24 mouse cellular contexts compared by ENCODE assay signal in genomic region chr15:43382405-43382804, GRCm38 (mm10).
DNase-seq lines count a peak whose midpoint lies in the region; ATAC-seq lines count a peak whose summit lies in the region.
"Had no signal": no experiment of that assay in that cellular context is flagged by ENCODE, and none has a peak within 500 bp of the region (broad histone marks: within the 10 kb centered on the region; RNA-seq: fewer than 3 reads in every experiment).

No protein-coding gene starts in this region.

- no peaks in the 10 kb centered on the region for H3K36me3 ChIP-seq in forebrain, embryonic 14.5 days (ENCODE audit: control insufficient read depth, insufficient read depth, low read length)
- H3K36me3 ChIP-seq in hindbrain, embryonic 13.5 days = no peaks in the 10 kb centered on the region
- H3K36me3 ChIP-seq: embryonic facial prominence, embryonic 13.5 days; embryonic facial prominence, embryonic 15.5 days; forebrain, embryonic 10.5 days; forebrain, embryonic 12.5 days; forebrain, embryonic 15.5 days had no signal

- no peaks in the 10 kb centered on the region for H3K9me3 ChIP-seq in forebrain, embryonic 14.5 days (replicated peaks; ENCODE audit: control insufficient read depth, low read length)
- H3K9me3 ChIP-seq in hindbrain, embryonic 13.5 days = no peaks in the 10 kb centered on the region
- H3K9me3 ChIP-seq: embryonic facial prominence, embryonic 13.5 days; embryonic facial prominence, embryonic 15.5 days; forebrain, embryonic 10.5 days; forebrain, embryonic 12.5 days; forebrain, embryonic 15.5 days had no signal

- no peaks in the 10 kb centered on the region for H3K27me3 ChIP-seq in forebrain, embryonic 14.5 days (replicated peaks; ENCODE audit: control insufficient read depth, insufficient read depth, low read length)
- no peaks in the 10 kb centered on the region for H3K27me3 ChIP-seq in hindbrain, embryonic 13.5 days
- H3K27me3 ChIP-seq: embryonic facial prominence, embryonic 13.5 days; embryonic facial prominence, embryonic 15.5 days; forebrain, embryonic 12.5 days; forebrain, embryonic 15.5 days had no signal

- WGBS in forebrain, embryonic 14.5 days = 95% methylated on average over 1 of the region's 1 CpGs
- 100% methylated on average over 1 of the region's 1 CpGs for WGBS in hindbrain, embryonic 13.5 days

- no peaks in the 10 kb centered on the region for H3K4me1 ChIP-seq in forebrain, embryonic 14.5 days (ENCODE audit: control insufficient read depth, insufficient read depth, low read length)
- no peaks in the 10 kb centered on the region for H3K4me1 ChIP-seq in hindbrain, embryonic 13.5 days (replicated peaks)
- H3K4me1 ChIP-seq: embryonic facial prominence, embryonic 13.5 days; embryonic facial prominence, embryonic 15.5 days; forebrain, embryonic 10.5 days; forebrain, embryonic 12.5 days; forebrain, embryonic 15.5 days had no signal

- H3K4me2 ChIP-seq in forebrain, embryonic 14.5 days (ENCODE audit: low read length) = no peak overlapping the region
- no peak overlapping the region for H3K4me2 ChIP-seq in hindbrain, embryonic 13.5 days
- H3K4me2 ChIP-seq: embryonic facial prominence, embryonic 13.5 days; embryonic facial prominence, embryonic 15.5 days; forebrain, embryonic 12.5 days; forebrain, embryonic 15.5 days had no signal

- no peak overlapping the region for H3K9ac ChIP-seq in forebrain, embryonic 14.5 days (ENCODE audit: low read length)
- H3K9ac ChIP-seq in hindbrain, embryonic 13.5 days = no peak overlapping the region
- H3K9ac ChIP-seq: embryonic facial prominence, embryonic 13.5 days; embryonic facial prominence, embryonic 15.5 days; forebrain, embryonic 12.5 days; forebrain, embryonic 15.5 days; forebrain, postnatal 0 days had no signal

- no peak overlapping the region for H3K27ac ChIP-seq in forebrain, embryonic 14.5 days (ENCODE audit: low read depth, low read length)
- no peak overlapping the region for H3K27ac ChIP-seq in hindbrain, embryonic 13.5 days
- H3K27ac ChIP-seq: embryonic facial prominence, embryonic 13.5 days; embryonic facial prominence, embryonic 15.5 days; forebrain, embryonic 10.5 days; forebrain, embryonic 12.5 days; forebrain, embryonic 15.5 days had no signal

- peak; percentile 59; the same call in 1 of the 2 replicates for ATAC-seq in granulocyte monocyte progenitor cell, adult 5-6 weeks (replicated peaks; ENCODE audit: poor library complexity, severe bottlenecking)
- peak; percentile 76 for ATAC-seq in megakaryocyte progenitor cell, adult 5-6 weeks (replicated peaks; ENCODE audit: poor library complexity)
- ATAC-seq in forebrain, embryonic 14.5 days = no peak
- no peak for ATAC-seq in hindbrain, embryonic 13.5 days (ENCODE audit: low FRiP score)
- ATAC-seq: forebrain, embryonic 15.5 days; forebrain, postnatal 0 days had no signal

- peak; percentile 2 for DNase-seq in lung, postnatal 36 days
- no peak for DNase-seq in lung, adult 18-20 months
- DNase-seq in MEL-GATA-1-ER (ENCODE audit: extremely low read depth, low read depth) = peak; percentile 19
- no peak for DNase-seq in forebrain, embryonic 14.5 days (ENCODE audit: low spot score)
- DNase-seq in thymus, postnatal 0 days (ENCODE audit: low spot score) = no peak
- DNase-seq: adrenal gland, adult 2 months; adrenal gland, postnatal 10 days; adrenal gland, postnatal 25 days; cerebellum, adult 11-12 months; cerebellum, adult 2 months; cerebellum, adult 9-10 months; cerebellum, postnatal 10 days; cerebellum, postnatal 36 days; embryo, embryonic 11 days; forebrain, postnatal 0 days had no signal

- H3K4me3 ChIP-seq in forebrain, embryonic 14.5 days (ENCODE audit: low read depth, low read length) = no peak overlapping the region
- H3K4me3 ChIP-seq in hindbrain, embryonic 13.5 days = no peak overlapping the region
- H3K4me3 ChIP-seq: embryonic facial prominence, embryonic 13.5 days; embryonic facial prominence, embryonic 15.5 days; erythroblast, embryonic 14.5 days; forebrain, embryonic 10.5 days; forebrain, embryonic 12.5 days; forebrain, embryonic 15.5 days had no signal

Comparison
In these comparisons a context has a peak if more than half of its experiments do, and no peak if none do; other contexts are left out.
1. DNase-seq: peak in lung, postnatal 36 days (single experiment) and MEL-GATA-1-ER (single experiment); none in lung, adult 18-20 months (0 of 2), forebrain, embryonic 14.5 days (single experiment) and thymus, postnatal 0 days (single experiment).
2. ATAC-seq: peak in granulocyte monocyte progenitor cell, adult 5-6 weeks (single experiment) and megakaryocyte progenitor cell, adult 5-6 weeks (single experiment); none in forebrain, embryonic 14.5 days (single experiment) and hindbrain, embryonic 13.5 days (single experiment).